Mouse (Mus musculus) midbrain, embryonic 16.5 days (tissue): Measurements from ENCODE around the gene Pfkfb2. TPM values are rescaled to one million over a fixed set of nuclear protein-coding genes. Genes with fewer than 3 reads are reported as not detected.
A peak's percentile ranks its signal among the peaks of the same experiment; 100 is the strongest.

Experiments
- ATAC-seq: fragments of 200-750 bp; cut with Nextera tagmentation; 2 replicates; pipeline ENCODE4 v1.8.0; 2017; ENCODE audit warnings: moderate TSS enrichment
- H3K27ac ChIP-seq: fragments of 300-500 bp; sonication (generic); 2 replicates; pipeline ENCODE4 v1.5.1; 2014; ENCODE audit warnings: mild to moderate bottlenecking, low read length, mixed read lengths
- H3K27me3 ChIP-seq: fragments of 300-500 bp; sonication (generic); 2 replicates; pipeline ENCODE4 v1.6.1; 2014; ENCODE audit warnings: low read depth, low read length, mixed read lengths; ENCODE audit not compliant: control insufficient read depth, insufficient read depth
- H3K36me3 ChIP-seq: fragments of 300-500 bp; sonication (generic); 2 replicates; pipeline ENCODE4 v1.6.1; 2014; ENCODE audit warnings: mild to moderate bottlenecking, low read length, moderate library complexity, mixed read lengths; ENCODE audit not compliant: control insufficient read depth, insufficient read depth
- H3K4me1 ChIP-seq: fragments of 300-500 bp; sonication (generic); 2 replicates; pipeline ENCODE4 v1.6.1; 2014; ENCODE audit warnings: mild to moderate bottlenecking, low read length, mixed read lengths; ENCODE audit not compliant: control insufficient read depth, insufficient read depth
- H3K4me2 ChIP-seq: fragments of 300-500 bp; sonication (generic); 2 replicates; pipeline ENCODE4 v1.6.1; 2014; ENCODE audit warnings: mild to moderate bottlenecking, low read length, mixed read lengths
- H3K4me3 ChIP-seq: fragments of 300-500 bp; sonication (generic); 2 replicates; pipeline ENCODE4 v1.5.1; 2014; ENCODE audit warnings: low read depth, mild to moderate bottlenecking, low read length, moderate library complexity, mixed read lengths
- H3K9ac ChIP-seq: fragments of 300-500 bp; sonication (generic); 2 replicates; pipeline ENCODE4 v1.6.1; 2014; ENCODE audit warnings: low read depth, low read length, mixed read lengths
- H3K9me3 ChIP-seq: fragments of 300-500 bp; sonication (generic); replicated peaks from 2 replicates; pipeline ENCODE4 v1.6.1; 2014; ENCODE audit warnings: mild to moderate bottlenecking, low read length, mixed read lengths; ENCODE audit not compliant: control insufficient read depth, poor library complexity, severe bottlenecking
- WGBS: fragments of 180-500 bp; shearing (Covaris S2); extraction: QIAGEN DNeasy Blood & Tissue Kit; methylation state at CpG from one replicate; pipeline ENCODE4 v1.1.7; 2014; 5-methylcytosine and 5-hydroxymethylcytosine counted together
- polyA plus RNA-seq: library from polyadenylated mRNA; unstranded; fragments of >200 nt; fragmentation: Nextera tagmentation; extraction: Ambion mirVana; gene quantifications from 2 replicates; pipeline ENCODE4 v1.2.1, GENCODE M21; 2015

Pfkfb2 gene
- polyA plus RNA-seq, 1 experiment from 2014 or later: 24.1 TPM

GRCm38 (mm10) chr1:130732706-130733658 lies 3.9 kb upstream of the Pfkfb2 start:
- Histone ChIP-seq H3K9ac (no peak overlapping the region), H3K27ac (no peak overlapping the region), H3K27me3 (no peaks in the 10 kb centered on the region; the same call in 1 of the 2 replicates), H3K4me3 (no peak overlapping the region), H3K4me2 (no peak overlapping the region), H3K36me3 (no peaks in the 10 kb centered on the region), H3K9me3 (no peaks in the 10 kb centered on the region), H3K4me1 (no peaks in the 10 kb centered on the region; the same call in 1 of the 2 replicates)
- ATAC-seq: no peak
- WGBS: 92% methylated on average over 13 of the region's 13 CpGs

GRCm38 (mm10) chr1:130731741-130732337 lies 2.8 kb upstream of the Pfkfb2 start, which contains the start of gene AA986860:
Gene AA986860 (plus strand): TSS chr1:130731976.
- H3K9ac ChIP-seq: no peak within 1 kb of the TSS
- no peaks in the 10 kb centered on the region; the same call in 1 of the 2 replicates for H3K4me1 ChIP-seq
- 9% methylated on average over 10 of the region's 10 CpGs for WGBS
- no peaks in the 10 kb centered on the region for H3K36me3 ChIP-seq
- peak within 1 kb of the TSS; percentile 20; the same call in 1 of the 2 replicates for H3K4me2 ChIP-seq
- no peak within 1 kb of the TSS for H3K4me3 ChIP-seq
- H3K27me3 ChIP-seq: no peaks in the 10 kb centered on the region; the same call in 1 of the 2 replicates
- H3K9me3 ChIP-seq: no peaks in the 10 kb centered on the region
- H3K27ac ChIP-seq: no peak within 1 kb of the TSS
- no peak for ATAC-seq

- Histone ChIP-seq H3K27ac (no peak overlapping the region), H3K4me1 (no peaks in the 10 kb centered on the region; the same call in 1 of the 2 replicates), H3K9me3 (no peaks in the 10 kb centered on the region), H3K36me3 (no peaks in the 10 kb centered on the region), H3K4me2 (no peak overlapping the region), H3K9ac (no peak overlapping the region), H3K4me3 (no peak overlapping the region), H3K27me3 (no peaks in the 10 kb centered on the region; the same call in 1 of the 2 replicates)
- no peak for ATAC-seq
- 94% methylated on average over 3 of the region's 3 CpGs for WGBS
These were observed 345 bp downstream of the Pfkfb2 start for GRCm38 (mm10) chr1:130728708-130729107.

GRCm38 (mm10) chr1:130728070-130728469 lies 983 bp downstream of the Pfkfb2 start:
- H3K9me3 ChIP-seq: no peaks in the 10 kb centered on the region
- ATAC-seq: no peak
- H3K9ac ChIP-seq: no peak overlapping the region
- no peaks in the 10 kb centered on the region; the same call in 1 of the 2 replicates for H3K4me1 ChIP-seq
- 73% methylated on average over 1 of the region's 1 CpGs for WGBS
- H3K36me3 ChIP-seq: no peaks in the 10 kb centered on the region
- H3K4me2 ChIP-seq: no peak overlapping the region
- no peak overlapping the region for H3K4me3 ChIP-seq
- H3K27ac ChIP-seq: no peak overlapping the region
- H3K27me3 ChIP-seq: no peaks in the 10 kb centered on the region; the same call in 1 of the 2 replicates

GRCm38 (mm10) chr1:130726396-130726795 lies 2.7 kb downstream of the Pfkfb2 start:
- Histone ChIP-seq H3K4me2 (no peak overlapping the region), H3K9ac (no peak overlapping the region), H3K9me3 (no peaks in the 10 kb centered on the region), H3K4me3 (no peak overlapping the region), H3K4me1 (no peaks in the 10 kb centered on the region), H3K27ac (no peak overlapping the region), H3K27me3 (no peaks in the 10 kb centered on the region), H3K36me3 (no peaks in the 10 kb centered on the region)
- WGBS: 54% methylated on average over 2 of the region's 2 CpGs
- no peak for ATAC-seq

- Histone ChIP-seq H3K27me3 (no peaks in the 10 kb centered on the region), H3K36me3 (peaks cover under 1% of the 10 kb centered on the region; the same call in 1 of the 2 replicates), H3K4me3 (no peak overlapping the region), H3K4me2 (no peak overlapping the region), H3K27ac (no peak overlapping the region), H3K9ac (no peak overlapping the region), H3K4me1 (peaks cover 9% of the 10 kb centered on the region), H3K9me3 (no peaks in the 10 kb centered on the region)
- ATAC-seq: no peak
- 93% methylated on average over 5 of the region's 5 CpGs for WGBS
These were observed 4.8 kb downstream of the Pfkfb2 start for GRCm38 (mm10) chr1:130724206-130724605.

- peak within 1 kb of the TSS; percentile 100 for H3K9ac ChIP-seq
- peaks cover 3% of the 10 kb centered on the region; the same call in 1 of the 2 replicates for H3K36me3 ChIP-seq
- WGBS: 0% methylated on average over 54 of the region's 54 CpGs
- H3K4me1 ChIP-seq: peaks cover 30% of the 10 kb centered on the region
- H3K4me3 ChIP-seq: peak within 1 kb of the TSS; percentile 98
- H3K9me3 ChIP-seq: no peaks in the 10 kb centered on the region
- H3K27ac ChIP-seq: peak within 1 kb of the TSS; percentile 87
- no peaks in the 10 kb centered on the region for H3K27me3 ChIP-seq
- ATAC-seq: peak; percentile 55
- peak within 1 kb of the TSS; percentile 96 for H3K4me2 ChIP-seq
These were observed 11.7 kb downstream of the Pfkfb2 start, which contains the start of gene Yod1 for GRCm38 (mm10) chr1:130717291-130717871. Gene Yod1 (plus strand): TSS chr1:130717327.

- peak overlapping the region; percentile 87 for H3K27ac ChIP-seq
- ATAC-seq: peak; percentile 23
These were observed 12.4 kb downstream of the Pfkfb2 start for GRCm38 (mm10) chr1:130716513-130717290.

More at GRCm38 (mm10) chr1:130716513-130717290, 12.4 kb downstream of the Pfkfb2 start:
- Histone ChIP-seq H3K4me2 (peak overlapping the region; percentile 96), H3K9me3 (no peaks in the 10 kb centered on the region), H3K4me1 (peaks cover 30% of the 10 kb centered on the region), H3K27me3 (no peaks in the 10 kb centered on the region), H3K4me3 (peak overlapping the region; percentile 98), H3K9ac (peak overlapping the region; percentile 100), H3K36me3 (peaks cover 3% of the 10 kb centered on the region; the same call in 1 of the 2 replicates)
- WGBS: under 1% methylated on average over 42 of the region's 42 CpGs
